Mouse (Mus musculus) midbrain, embryonic 14.5 days (tissue): Measurements from ENCODE around the gene 1600002K03Rik. TPM values are rescaled to one million over a fixed set of nuclear protein-coding genes. Genes with fewer than 3 reads are reported as not detected.
A peak's percentile ranks its signal among the peaks of the same experiment; 100 is the strongest.

Experiments
- ATAC-seq: fragments of 200-750 bp; cut with Nextera tagmentation; 2 replicates; pipeline ENCODE4 v1.8.0; 2017; ENCODE audit warnings: moderate number of reproducible peaks, moderate library complexity; ENCODE audit not compliant: low FRiP score, low TSS enrichment
- DNase-seq: peaks from one replicate; pipeline ENCODE4 v3.0.0-alpha.2; 2015
- H3K27ac ChIP-seq: fragments of 300-500 bp; sonication (generic); replicated peaks from 2 replicates; pipeline ENCODE4 v1.5.1; 2014; ENCODE audit warnings: mild to moderate bottlenecking, low read depth, low read length, moderate library complexity
- H3K27me3 ChIP-seq: fragments of 300-500 bp; sonication (generic); 2 replicates; pipeline ENCODE4 v1.6.1; 2014; ENCODE audit warnings: low read length, control low read depth, mixed read lengths; ENCODE audit not compliant: control insufficient read depth, insufficient read depth
- H3K36me3 ChIP-seq: fragments of 300-500 bp; sonication (generic); 2 replicates; pipeline ENCODE4 v1.6.1; 2014; ENCODE audit warnings: low read length, control low read depth; ENCODE audit not compliant: control insufficient read depth, insufficient read depth
- H3K4me1 ChIP-seq: fragments of 300-500 bp; sonication (generic); 2 replicates; pipeline ENCODE4 v1.6.1; 2014; ENCODE audit warnings: mild to moderate bottlenecking, antibody characterized with exemption, low read length, control low read depth; ENCODE audit not compliant: control insufficient read depth, insufficient read depth
- H3K4me2 ChIP-seq: fragments of 300-500 bp; sonication (generic); 2 replicates; pipeline ENCODE4 v1.6.1; 2014; ENCODE audit warnings: mild to moderate bottlenecking, low read length, moderate library complexity
- H3K4me3 ChIP-seq: fragments of 300-500 bp; sonication (generic); replicated peaks from 2 replicates; pipeline ENCODE4 v1.5.1; 2014; ENCODE audit warnings: low read depth, low read length
- H3K9ac ChIP-seq: fragments of 300-500 bp; sonication (generic); replicated peaks from 2 replicates; pipeline ENCODE4 v1.6.1; 2014; ENCODE audit warnings: mild to moderate bottlenecking, low read length, moderate library complexity
- H3K9me3 ChIP-seq: fragments of 300-500 bp; sonication (generic); 2 replicates; pipeline ENCODE4 v1.6.1; 2016; ENCODE audit warnings: low read length, control low read depth, mixed read lengths; ENCODE audit not compliant: control insufficient read depth
- WGBS: fragments of 180-500 bp; shearing (Covaris S2); extraction: QIAGEN DNeasy Blood & Tissue Kit; methylation state at CpG from one replicate; pipeline ENCODE4 v1.1.7; 2014; 5-methylcytosine and 5-hydroxymethylcytosine counted together
- polyA plus RNA-seq: library from polyadenylated mRNA; unstranded; fragments of >200 nt; fragmentation: Nextera tagmentation; extraction: Ambion mirVana; gene quantifications from 2 replicates; pipeline ENCODE4 v1.2.1, GENCODE M21; 2014

1600002K03Rik gene
- polyA plus RNA-seq, 1 experiment from 2014 or later: 5.7 TPM

DNA sequence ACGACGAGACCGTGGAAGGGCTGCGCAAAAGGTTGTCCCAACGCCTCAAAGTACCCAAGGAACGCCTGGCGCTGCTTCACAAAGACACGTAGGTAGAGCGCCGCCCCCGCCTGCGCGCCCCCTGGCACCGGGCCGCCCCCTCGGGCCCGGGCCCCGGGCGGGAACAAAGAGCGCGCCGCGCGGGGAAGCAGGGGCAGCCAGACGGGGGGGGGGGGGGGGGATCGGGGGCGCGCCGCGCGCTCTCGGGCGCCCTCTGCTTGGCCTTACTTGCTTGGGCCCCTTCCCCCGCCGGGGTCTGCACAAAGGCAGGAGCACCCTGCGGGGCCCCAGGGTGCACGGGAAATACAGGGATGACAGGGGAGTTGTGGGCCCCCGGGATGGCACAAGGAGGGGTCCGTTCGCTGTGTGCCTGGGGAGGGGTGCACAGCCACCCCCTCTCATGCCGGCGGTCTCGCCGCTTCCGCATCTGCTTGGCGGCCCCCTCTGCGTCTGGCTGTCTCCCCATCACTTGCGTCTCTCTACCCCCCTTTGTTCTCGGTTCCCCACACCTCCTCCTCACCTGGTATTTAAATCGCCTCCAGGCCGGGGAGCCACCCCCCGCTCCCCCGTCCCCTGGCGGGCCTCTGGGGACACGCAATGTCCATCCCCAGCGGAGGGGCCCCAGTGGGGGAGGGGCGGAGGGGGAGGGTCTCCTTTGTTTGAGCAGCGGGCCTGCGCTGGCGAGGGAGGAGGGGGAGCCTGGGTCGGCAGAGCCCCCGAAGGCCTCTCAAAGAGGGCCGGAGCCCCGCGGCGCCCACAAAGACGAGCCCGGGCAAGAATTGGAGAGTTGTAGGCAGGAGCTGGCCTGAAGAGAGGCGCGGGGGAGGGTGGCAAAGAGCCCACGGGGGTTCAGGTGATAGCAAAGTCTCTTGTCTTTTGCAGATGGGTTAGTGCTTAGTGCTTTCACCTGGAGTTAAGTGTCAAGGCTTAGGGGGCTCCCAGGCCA is 22.2 kb upstream of the 1600002K03Rik start:
- Histone ChIP-seq H3K9me3 (no peaks in the 10 kb centered on the region), H3K4me1 (peaks cover 28% of the 10 kb centered on the region), H3K27me3 (no peaks in the 10 kb centered on the region), H3K27ac (peak overlapping the region; percentile 100), H3K9ac (peak overlapping the region; percentile 100), H3K36me3 (peaks cover 52% of the 10 kb centered on the region), H3K4me2 (peak overlapping the region; percentile 98), H3K4me3 (peak overlapping the region; percentile 99)
- peak; percentile 1; the same call in 1 of the 2 replicates for ATAC-seq
- peak; percentile 89 for DNase-seq
- WGBS: under 1% methylated on average over 51 of the region's 71 CpGs

DNA sequence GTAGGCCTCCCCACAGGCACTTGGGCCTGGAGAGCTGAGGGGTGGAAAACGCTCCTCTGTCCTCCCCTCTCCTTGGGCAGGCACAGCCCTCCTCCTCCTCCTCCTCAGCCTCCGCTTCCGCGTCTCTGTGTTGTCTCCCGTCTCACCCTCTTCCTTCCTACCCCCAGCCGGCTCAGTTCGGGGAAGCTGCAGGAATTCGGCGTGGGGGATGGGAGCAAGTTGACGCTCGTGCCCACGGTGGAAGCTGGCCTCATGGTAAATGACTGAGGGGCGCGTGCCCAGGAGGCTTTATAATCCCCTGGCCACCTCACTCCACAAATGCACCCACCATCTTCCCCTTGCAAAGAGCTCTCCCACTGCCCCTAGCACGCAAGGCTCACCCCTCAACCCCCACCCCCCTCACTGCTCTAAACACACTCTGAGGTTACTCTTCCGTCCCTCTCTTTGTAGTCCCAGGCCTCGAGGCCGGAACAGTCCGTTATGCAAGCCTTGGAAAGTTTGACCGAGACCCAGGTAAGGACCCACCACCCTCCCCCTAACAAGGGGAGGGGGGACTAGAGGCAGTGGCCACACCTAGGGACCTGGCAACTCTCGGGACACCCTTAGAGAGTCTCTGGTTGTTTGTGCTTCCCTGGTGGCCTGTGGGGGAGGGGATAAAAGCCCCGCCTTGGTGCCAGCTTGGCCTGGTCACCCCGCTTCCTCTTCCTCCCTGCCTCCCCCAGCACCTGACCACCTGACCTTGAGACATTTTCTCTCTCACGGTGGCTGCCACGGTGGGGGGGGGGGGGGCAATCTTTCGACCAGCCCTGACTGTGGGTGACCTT is 21.3 kb upstream of the 1600002K03Rik start:
- no peaks in the 10 kb centered on the region for H3K9me3 ChIP-seq
- H3K9ac ChIP-seq: peak overlapping the region; percentile 100
- peak; percentile 76 for DNase-seq
- H3K27me3 ChIP-seq: no peaks in the 10 kb centered on the region
- under 1% methylated on average over 24 of the region's 26 CpGs for WGBS
- H3K4me2 ChIP-seq: peak overlapping the region; percentile 98
- peak overlapping the region; percentile 99 for H3K4me3 ChIP-seq
- H3K4me1 ChIP-seq: peaks cover 28% of the 10 kb centered on the region
- ATAC-seq: no peak
- peaks cover 56% of the 10 kb centered on the region for H3K36me3 ChIP-seq
- H3K27ac ChIP-seq: peak overlapping the region; percentile 100

GRCm38 (mm10) chr10:80152071-80152872 is 20.5 kb upstream of the 1600002K03Rik start:
- ATAC-seq (no peak), DNase-seq (peak; percentile 56)
- peak overlapping the region; percentile 100 for H3K27ac ChIP-seq
- no peaks in the 10 kb centered on the region for H3K27me3 ChIP-seq
- H3K4me2 ChIP-seq: peak overlapping the region; percentile 98
- peaks cover 29% of the 10 kb centered on the region for H3K4me1 ChIP-seq
- peak overlapping the region; percentile 100 for H3K9ac ChIP-seq
- 3% methylated on average over 15 of the region's 15 CpGs for WGBS
- no peaks in the 10 kb centered on the region for H3K9me3 ChIP-seq
- H3K4me3 ChIP-seq: peak overlapping the region; percentile 99
- peaks cover 65% of the 10 kb centered on the region for H3K36me3 ChIP-seq

DNA sequence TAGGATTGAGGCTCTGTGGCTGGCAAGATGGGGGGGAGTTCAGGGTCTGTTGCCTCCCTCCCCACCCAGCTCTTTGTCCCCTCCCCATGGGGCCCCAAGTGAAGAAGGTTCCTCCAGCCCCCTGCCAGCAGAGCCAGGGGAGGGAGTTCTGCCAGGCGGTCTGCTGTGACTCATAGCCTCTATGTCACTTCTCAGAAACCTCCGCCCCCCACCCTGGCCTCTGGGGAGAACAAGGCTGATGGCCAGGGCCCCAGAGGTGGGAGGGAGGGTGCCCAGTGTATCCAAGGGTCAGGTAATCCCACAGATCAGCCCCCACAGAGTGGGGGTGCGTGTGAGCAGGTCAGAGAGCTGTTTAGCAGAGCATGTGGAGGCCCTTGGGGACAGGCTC is 19.9 kb upstream of the 1600002K03Rik start:
- peaks cover 69% of the 10 kb centered on the region for H3K36me3 ChIP-seq

GRCm38 (mm10) chr10:80153713-80154112 is 19.0 kb upstream of the 1600002K03Rik start:
- Histone ChIP-seq H3K9ac (peak overlapping the region; percentile 100), H3K9me3 (no peaks in the 10 kb centered on the region), H3K36me3 (peaks cover 74% of the 10 kb centered on the region), H3K4me2 (peak overlapping the region; percentile 98), H3K4me1 (peaks cover 35% of the 10 kb centered on the region), H3K27ac (peak overlapping the region; percentile 100), H3K27me3 (no peaks in the 10 kb centered on the region), H3K4me3 (peak overlapping the region; percentile 10)
- ATAC-seq: no peak
- DNase-seq: no peak
- 85% methylated on average over 19 of the region's 19 CpGs for WGBS

More for the DNA sequence above, 19.9 kb upstream of the 1600002K03Rik start:
- Histone ChIP-seq H3K27ac (peak overlapping the region; percentile 100), H3K4me3 (peak overlapping the region; percentile 99), H3K9ac (peak overlapping the region; percentile 100), H3K9me3 (no peaks in the 10 kb centered on the region), H3K4me2 (peak overlapping the region; percentile 98), H3K4me1 (peaks cover 32% of the 10 kb centered on the region), H3K27me3 (no peaks in the 10 kb centered on the region)
- 21% methylated on average over 3 of the region's 3 CpGs for WGBS
- no peak for ATAC-seq
- DNase-seq: no peak

- no peaks in the 10 kb centered on the region for H3K9me3 ChIP-seq
- peak overlapping the region; percentile 10; the same call in 1 of the 2 replicates for H3K4me3 ChIP-seq
- H3K4me2 ChIP-seq: peak overlapping the region; percentile 98; the same call in 1 of the 2 replicates
- peaks cover 75% of the 10 kb centered on the region for H3K36me3 ChIP-seq
- ATAC-seq (no peak), DNase-seq (no peak)
- H3K4me1 ChIP-seq: peaks cover 42% of the 10 kb centered on the region
- WGBS: 79% methylated on average over 7 of the region's 7 CpGs
- H3K27ac ChIP-seq: no peak overlapping the region
- no peaks in the 10 kb centered on the region for H3K27me3 ChIP-seq
- peak overlapping the region; percentile 34 for H3K9ac ChIP-seq
Measured at GRCm38 (mm10) chr10:80154384-80154783, 18.4 kb upstream of the 1600002K03Rik start.

- no peak for DNase-seq
- Histone ChIP-seq H3K27ac (0 out of 2 replicates have a peak overlapping the region, but pooled peaks have one; percentile 32), H3K36me3 (peaks cover 75% of the 10 kb centered on the region), H3K4me1 (peaks cover 47% of the 10 kb centered on the region), H3K4me3 (no peak overlapping the region), H3K9ac (no peak overlapping the region), H3K27me3 (no peaks in the 10 kb centered on the region), H3K9me3 (no peaks in the 10 kb centered on the region), H3K4me2 (no peak overlapping the region)
- 50% methylated on average over 1 of the region's 1 CpGs for WGBS
- no peak for ATAC-seq
Measured at GRCm38 (mm10) chr10:80155277-80155676, 17.5 kb upstream of the 1600002K03Rik start.
